Mouse (Mus musculus): ENCODE measurements around the gene Inhbb.

The Inhbb gene

GRCm38 (mm10) chr1:119388664-119389396 lies 33.2 kb downstream of the Inhbb start:
- ATAC-seq (ENCODE audit: insufficient number of reproducible peaks, low FRiP score, low TSS enrichment): no peak

- ATAC-seq (ENCODE audit: insufficient number of reproducible peaks, low FRiP score, low TSS enrichment): no peak
Observed at GRCm38 (mm10) chr1:119386306-119386705, 35.7 kb downstream of the Inhbb start.

- no peak for ATAC-seq (ENCODE audit: insufficient number of reproducible peaks, low FRiP score, low TSS enrichment)
Observed at GRCm38 (mm10) chr1:119383916-119384315, 38.1 kb downstream of the Inhbb start.

- no peak for ATAC-seq (ENCODE audit: insufficient number of reproducible peaks, low FRiP score, low TSS enrichment)
Observed at GRCm38 (mm10) chr1:119380609-119381008, 41.4 kb downstream of the Inhbb start.

- ATAC-seq (ENCODE audit: insufficient number of reproducible peaks, low FRiP score, low TSS enrichment): no peak
Observed at GRCm38 (mm10) chr1:119375376-119375775, 46.7 kb downstream of the Inhbb start.

GRCm38 (mm10) chr1:119367546-119367945 lies 54.5 kb downstream of the Inhbb start:
- no peak for ATAC-seq (ENCODE audit: insufficient number of reproducible peaks, low FRiP score, low TSS enrichment)

GRCm38 (mm10) chr1:119366315-119366714 lies 55.7 kb downstream of the Inhbb start:
- no peak for ATAC-seq (ENCODE audit: insufficient number of reproducible peaks, low FRiP score, low TSS enrichment)
